Mouse (Mus musculus) forebrain, postnatal 0 days (tissue): Measurements from ENCODE around the gene Olfr912. TPM values are rescaled to one million over a fixed set of nuclear protein-coding genes. Genes with fewer than 3 reads are reported as not detected.

ENCODE experiments used
- ATAC-seq: fragments of 200-750 bp; cut with Nextera tagmentation; 2 replicates; pipeline ENCODE4 v1.8.0; 2017; ENCODE audit warnings: mild to moderate bottlenecking, moderate library complexity
- DNase-seq: peaks from one replicate; pipeline ENCODE4 v3.0.0-alpha.2; 2015
- H3K27ac ChIP-seq: fragments of 300-500 bp; sonication (generic); 2 replicates; pipeline ENCODE4 v1.5.1; 2014; ENCODE audit warnings: low read depth, mild to moderate bottlenecking, antibody characterized with exemption, low read length, moderate library complexity, mixed read lengths
- H3K27me3 ChIP-seq: fragments of 300-500 bp; sonication (generic); 2 replicates; pipeline ENCODE4 v1.6.1; 2014; ENCODE audit warnings: mild to moderate bottlenecking, low read length, mixed read lengths; ENCODE audit not compliant: insufficient read depth
- H3K36me3 ChIP-seq: fragments of 300-500 bp; sonication (generic); 2 replicates; pipeline ENCODE4 v1.6.1; 2014; ENCODE audit warnings: mild to moderate bottlenecking, moderate library complexity; ENCODE audit not compliant: insufficient read depth
- H3K4me1 ChIP-seq: fragments of 300-500 bp; sonication (generic); 2 replicates; pipeline ENCODE4 v1.6.1; 2014; ENCODE audit warnings: antibody characterized with exemption; ENCODE audit not compliant: insufficient read depth
- H3K4me2 ChIP-seq: fragments of 300-500 bp; sonication (generic); 2 replicates; pipeline ENCODE4 v1.6.1; 2014; ENCODE audit warnings: low read depth, mild to moderate bottlenecking, moderate library complexity
- H3K4me3 ChIP-seq: fragments of 300-500 bp; sonication (generic); 2 replicates; pipeline ENCODE4 v1.5.1; 2014; ENCODE audit warnings: low read depth, low read length, mixed read lengths
- H3K9ac ChIP-seq: fragments of 300-500 bp; sonication (generic); 2 replicates; pipeline ENCODE4 v1.6.1; 2014; ENCODE audit warnings: mild to moderate bottlenecking
- H3K9me3 ChIP-seq: fragments of 300-500 bp; sonication (generic); 2 replicates; pipeline ENCODE4 v1.6.1; 2016; ENCODE audit warnings: low read length
- CTCF ChIP-seq: sonication (generic); IDR thresholded peaks from 2 replicates; pipeline ENCODE4 v1.5.1; 2016; ENCODE audit warnings: antibody characterized with exemption, control low read depth, low read depth
- WGBS: fragments of 180-500 bp; shearing (Covaris S2); extraction: QIAGEN DNeasy Blood & Tissue Kit; methylation state at CpG from one replicate; pipeline ENCODE4 v1.1.7; 2014; 5-methylcytosine and 5-hydroxymethylcytosine counted together
- polyA plus RNA-seq: library from polyadenylated mRNA; unstranded; fragments of >200 nt; fragmentation: Nextera tagmentation; extraction: Ambion mirVana; gene quantifications from 2 replicates; pipeline ENCODE4 v1.2.1, GENCODE M21; 2015
- total RNA-seq: library from RNA; depleted of rRNA; stranded (reverse); fragments of >200 nt; gene quantifications from 2 replicates; pipeline ENCODE4 v1.2.3, GENCODE M21; 2014; rRNA removed

Olfr912 gene
- total RNA-seq, result not detected in 2 replicates
- polyA plus RNA-seq, result not detected in 2 replicates

- Histone ChIP-seq H3K27me3 (no peaks in the 10 kb centered on the region), H3K9me3 (no peaks in the 10 kb centered on the region), H3K9ac (no peak within 1 kb of the TSS), H3K27ac (no peak within 1 kb of the TSS), H3K4me2 (no peak within 1 kb of the TSS), H3K36me3 (no peaks in the 10 kb centered on the region), H3K4me3 (no peak within 1 kb of the TSS), H3K4me1 (no peaks in the 10 kb centered on the region)
- ATAC-seq (no peak), DNase-seq (no peak)
- TF ChIP-seq CTCF, result no peak
- WGBS, result 75% methylated on average over 1 of the region's 1 CpGs
Observed at GRCm38 (mm10) chr9:38579878-38580277, at the start of gene Olfr912. Gene Olfr912 (plus strand): TSS chr9:38580178.

GRCm38 (mm10) chr9:38537549-38537948 is 42.4 kb upstream of the Olfr912 start, which contains the start of gene Olfr910:
Gene Olfr910 (plus strand): TSS chr9:38537849.
- ATAC-seq, result no peak
- H3K36me3 ChIP-seq, result no peaks in the 10 kb centered on the region
- no peak within 1 kb of the TSS for H3K4me2 ChIP-seq
- TF ChIP-seq CTCF, result no peak
- no peak within 1 kb of the TSS for H3K4me3 ChIP-seq
- H3K27me3 ChIP-seq, result no peaks in the 10 kb centered on the region
- H3K9me3 ChIP-seq, result no peaks in the 10 kb centered on the region
- H3K9ac ChIP-seq, result no peak within 1 kb of the TSS
- 97% methylated on average over 2 of the region's 2 CpGs for WGBS
- no peak within 1 kb of the TSS for H3K27ac ChIP-seq
- no peak for DNase-seq
- H3K4me1 ChIP-seq, result no peaks in the 10 kb centered on the region

DNA sequence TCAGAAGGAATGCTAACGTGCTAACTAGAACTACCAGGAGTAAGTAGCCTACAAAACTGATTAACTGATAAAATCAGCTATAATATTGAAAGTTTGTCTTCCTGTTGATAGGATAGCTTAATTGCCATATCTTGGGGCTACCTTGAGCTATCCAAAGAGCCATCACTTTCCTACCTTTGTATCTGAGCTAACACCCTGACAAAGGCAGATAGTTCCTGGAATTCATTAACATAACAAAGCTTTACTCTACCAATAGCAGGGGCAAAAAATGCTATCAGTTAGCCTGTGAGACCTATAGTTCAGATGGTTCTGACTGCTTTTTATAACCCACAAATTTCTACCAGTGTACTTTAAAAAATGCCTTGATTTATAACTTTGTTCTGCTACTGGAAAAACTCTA is 11.1 kb downstream of the Olfr912 start:
- H3K36me3 ChIP-seq, result no peaks in the 10 kb centered on the region
- no peak overlapping the region for H3K9ac ChIP-seq
- no peaks in the 10 kb centered on the region for H3K4me1 ChIP-seq
- no peak overlapping the region for H3K4me3 ChIP-seq
- no peak for ATAC-seq
- no peak overlapping the region for H3K27ac ChIP-seq
- 52% methylated on average over 1 of the region's 1 CpGs for WGBS
- TF ChIP-seq CTCF, result no peak
- no peaks in the 10 kb centered on the region for H3K27me3 ChIP-seq
- no peak overlapping the region for H3K4me2 ChIP-seq
- no peak for DNase-seq
- H3K9me3 ChIP-seq, result no peaks in the 10 kb centered on the region

GRCm38 (mm10) chr9:38592459-38592858 is 12.5 kb downstream of the Olfr912 start, which contains the start of gene Olfr913:
Gene Olfr913 (plus strand): TSS chr9:38592759.
- 66% methylated on average over 2 of the region's 2 CpGs for WGBS
- H3K4me3 ChIP-seq, result no peak within 1 kb of the TSS
- H3K27ac ChIP-seq, result no peak within 1 kb of the TSS
- no peaks in the 10 kb centered on the region for H3K9me3 ChIP-seq
- DNase-seq (no peak), ATAC-seq (no peak)
- TF ChIP-seq CTCF, result no peak
- no peaks in the 10 kb centered on the region for H3K27me3 ChIP-seq
- H3K4me2 ChIP-seq, result no peak within 1 kb of the TSS
- no peaks in the 10 kb centered on the region for H3K36me3 ChIP-seq
- H3K4me1 ChIP-seq, result no peaks in the 10 kb centered on the region
- no peak within 1 kb of the TSS for H3K9ac ChIP-seq

- H3K9ac ChIP-seq, result no peak within 1 kb of the TSS
- H3K4me1 ChIP-seq, result no peaks in the 10 kb centered on the region
- no peaks in the 10 kb centered on the region for H3K9me3 ChIP-seq
- no peaks in the 10 kb centered on the region for H3K36me3 ChIP-seq
- H3K27ac ChIP-seq, result no peak within 1 kb of the TSS
- ATAC-seq, result no peak
- H3K4me2 ChIP-seq, result no peak within 1 kb of the TSS
- WGBS, result 73% methylated on average over 2 of the region's 2 CpGs
- no peak for DNase-seq
- no peak within 1 kb of the TSS for H3K4me3 ChIP-seq
- TF ChIP-seq CTCF, result no peak
- H3K27me3 ChIP-seq, result no peaks in the 10 kb centered on the region
Observed at GRCm38 (mm10) chr9:38604802-38605201, 24.8 kb downstream of the Olfr912 start, which contains the start of gene Olfr914. Gene Olfr914 (plus strand): TSS chr9:38605102.

DNA sequence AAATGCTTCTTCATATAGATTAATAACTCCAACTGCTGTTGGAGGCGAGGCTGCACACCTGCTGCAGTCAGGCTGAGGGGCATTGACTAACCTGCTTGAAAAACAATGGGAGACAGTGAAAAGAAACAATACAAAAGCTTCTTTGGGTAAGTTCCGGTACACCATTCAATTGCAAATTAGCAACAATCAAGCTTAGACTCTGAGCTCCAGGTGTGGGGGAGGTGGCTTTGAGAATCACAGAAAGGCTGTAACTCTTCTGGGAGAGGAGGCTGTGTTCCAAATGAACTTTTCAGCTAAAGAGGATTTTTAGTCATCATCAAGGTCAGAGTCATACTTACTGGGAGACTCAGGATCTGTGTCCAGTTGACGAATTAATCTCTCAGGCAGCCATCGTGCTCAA is 52.4 kb downstream of the Olfr912 start:
- WGBS, result 70% methylated on average over 4 of the region's 4 CpGs
- H3K4me2 ChIP-seq, result no peak overlapping the region
- H3K9ac ChIP-seq, result no peak overlapping the region
- DNase-seq (no peak), ATAC-seq (no peak)
- no peak overlapping the region for H3K27ac ChIP-seq
- H3K9me3 ChIP-seq, result no peaks in the 10 kb centered on the region
- no peaks in the 10 kb centered on the region for H3K36me3 ChIP-seq
- no peak overlapping the region for H3K4me3 ChIP-seq
- H3K27me3 ChIP-seq, result no peaks in the 10 kb centered on the region
- TF ChIP-seq CTCF, result no peak
- H3K4me1 ChIP-seq, result no peaks in the 10 kb centered on the region

Other genes starting within 250 kb of the Olfr912 start
- not detected in 2 replicates for gene Olfr898, start 231.8 kb upstream of the Olfr912 start, total RNA-seq
- gene Olfr898, start 231.8 kb upstream of the Olfr912 start, polyA plus RNA-seq, result not detected in 2 replicates
- gene Olfr250, start 213.3 kb upstream of the Olfr912 start, total RNA-seq, result not detected in 2 replicates
- not detected in 2 replicates for gene Olfr250, start 213.3 kb upstream of the Olfr912 start, polyA plus RNA-seq
- not detected in 2 replicates for gene Olfr251, start 203.1 kb upstream of the Olfr912 start, total RNA-seq
- not detected in 2 replicates for gene Olfr251, start 203.1 kb upstream of the Olfr912 start, polyA plus RNA-seq
- not detected in 2 replicates for gene Olfr147, start 178.5 kb upstream of the Olfr912 start, total RNA-seq
- not detected in 2 replicates for gene Olfr147, start 178.5 kb upstream of the Olfr912 start, polyA plus RNA-seq
- not detected in 2 replicates for gene Olfr901, start 150.7 kb upstream of the Olfr912 start, total RNA-seq
- gene Olfr901, start 150.7 kb upstream of the Olfr912 start, polyA plus RNA-seq, result not detected in 2 replicates
- gene Olfr902, start 132.5 kb upstream of the Olfr912 start, total RNA-seq, result not detected in 2 replicates
- not detected in 2 replicates for gene Olfr902, start 132.5 kb upstream of the Olfr912 start, polyA plus RNA-seq
- not detected in 2 replicates for gene Olfr904, start 117.0 kb upstream of the Olfr912 start, total RNA-seq
- not detected in 2 replicates for gene Olfr904, start 117.0 kb upstream of the Olfr912 start, polyA plus RNA-seq
- gene Olfr905, start 109.1 kb upstream of the Olfr912 start, total RNA-seq, result not detected in 2 replicates
- gene Olfr905, start 109.1 kb upstream of the Olfr912 start, polyA plus RNA-seq, result not detected in 2 replicates
- not detected in 2 replicates for gene Olfr906, start 93.1 kb upstream of the Olfr912 start, total RNA-seq
- gene Olfr906, start 93.1 kb upstream of the Olfr912 start, polyA plus RNA-seq, result not detected in 2 replicates
- not detected in 2 replicates for gene Olfr907, start 84.4 kb upstream of the Olfr912 start, total RNA-seq
- gene Olfr907, start 84.4 kb upstream of the Olfr912 start, polyA plus RNA-seq, result not detected in 2 replicates
- not detected in 2 replicates for gene Olfr911-ps1, start 58.6 kb upstream of the Olfr912 start, total RNA-seq
- not detected in 2 replicates for gene Olfr911-ps1, start 58.6 kb upstream of the Olfr912 start, polyA plus RNA-seq
- gene Olfr910, start 42.3 kb upstream of the Olfr912 start, total RNA-seq, result not detected in 2 replicates
- not detected in 2 replicates for gene Olfr910, start 42.3 kb upstream of the Olfr912 start, polyA plus RNA-seq
- not detected in 2 replicates for gene Olfr913, start 12.6 kb downstream of the Olfr912 start, total RNA-seq
- gene Olfr913, start 12.6 kb downstream of the Olfr912 start, polyA plus RNA-seq, result not detected in 2 replicates
- not detected in 2 replicates for gene Olfr914, start 24.9 kb downstream of the Olfr912 start, total RNA-seq
- gene Olfr914, start 24.9 kb downstream of the Olfr912 start, polyA plus RNA-seq, result not detected in 2 replicates
- not detected in 2 replicates for gene Olfr916, start 79.7 kb downstream of the Olfr912 start, total RNA-seq
- gene Olfr916, start 79.7 kb downstream of the Olfr912 start, polyA plus RNA-seq, result not detected in 2 replicates
- not detected in 2 replicates for gene Olfr917, start 85.7 kb downstream of the Olfr912 start, total RNA-seq
- not detected in 2 replicates for gene Olfr917, start 85.7 kb downstream of the Olfr912 start, polyA plus RNA-seq
- gene Olfr918, start 94.4 kb downstream of the Olfr912 start, total RNA-seq, result not detected in 2 replicates
- not detected in 2 replicates for gene Olfr918, start 94.4 kb downstream of the Olfr912 start, polyA plus RNA-seq
- not detected in 2 replicates for gene Olfr919, start 123.5 kb downstream of the Olfr912 start, total RNA-seq
- gene Olfr919, start 123.5 kb downstream of the Olfr912 start, polyA plus RNA-seq, result not detected in 2 replicates
- gene Vwa5a, start 138.1 kb downstream of the Olfr912 start, total RNA-seq, result 6.5 and 7.9 TPM in 2 replicates
- gene Vwa5a, start 138.1 kb downstream of the Olfr912 start, polyA plus RNA-seq, result 5.0 and 5.5 TPM in 2 replicates
- gene Olfr920, start 172.1 kb downstream of the Olfr912 start, total RNA-seq, result under 0.01 and 0.14 TPM in 2 replicates
- not detected in 2 replicates for gene Olfr920, start 172.1 kb downstream of the Olfr912 start, polyA plus RNA-seq
- gene Olfr921, start 192.9 kb downstream of the Olfr912 start, total RNA-seq, result not detected in 2 replicates
- gene Olfr921, start 192.9 kb downstream of the Olfr912 start, polyA plus RNA-seq, result not detected in 2 replicates
- not detected in 2 replicates for gene Olfr922, start 234.4 kb downstream of the Olfr912 start, total RNA-seq
- not detected in 2 replicates for gene Olfr922, start 234.4 kb downstream of the Olfr912 start, polyA plus RNA-seq
- not detected in 2 replicates for gene Olfr923, start 246.4 kb downstream of the Olfr912 start, total RNA-seq
- not detected in 2 replicates for gene Olfr923, start 246.4 kb downstream of the Olfr912 start, polyA plus RNA-seq